Mouse (Mus musculus) adrenal gland (tissue): ENCODE data around the gene Cyp4f17.
"Not testable (repeated sequence)": the region's sequence is repeated elsewhere in the genome, so short reads cannot be mapped to it uniquely, and the experiment has no call there.

Experiments used
- intact Hi-C: fragments of 180-260 bp; cut with DNase I; formaldehyde crosslinking; loops from one replicate; pipeline ENCODE4 v1.15.1; 2025
- long read RNA-seq, 2 experiments: library from polyadenylated mRNA; unstranded; transcript quantifications; one replicate each; pipeline ENCODE4 v2.0.0; 2020; ENCODE audit warnings: borderline replicate concordance in 1 of 2; ENCODE audit not compliant: insufficient replicate concordance in 1 of 2

Cyp4f17 gene
- long read RNA-seq, experiment 1, partial matches to known transcripts, result 0 of 1 reads
- long read RNA-seq, experiment 1, other reads (novel, unspliced or antisense), result 1 of 1 reads
- long read RNA-seq, experiment 2, partial matches to known transcripts, result 0 of 1 reads
- long read RNA-seq, experiment 2, other reads (novel, unspliced or antisense), result 1 of 1 reads

GRCm38 (mm10) chr17:32505851-32506728, at the start of gene Cyp4f17:
Cyp4f17 (plus strand) TSS chr17:32506050.
- intact Hi-C loops, result no loop called here

GRCm38 (mm10) chr17:32468494-32468893, 37.4 kb upstream of the Cyp4f17 start:
- intact Hi-C loops, result no loop called here

- intact Hi-C loops, result no loop called here
These were observed 35.1 kb upstream of the Cyp4f17 start for GRCm38 (mm10) chr17:32470795-32471194.

DNA sequence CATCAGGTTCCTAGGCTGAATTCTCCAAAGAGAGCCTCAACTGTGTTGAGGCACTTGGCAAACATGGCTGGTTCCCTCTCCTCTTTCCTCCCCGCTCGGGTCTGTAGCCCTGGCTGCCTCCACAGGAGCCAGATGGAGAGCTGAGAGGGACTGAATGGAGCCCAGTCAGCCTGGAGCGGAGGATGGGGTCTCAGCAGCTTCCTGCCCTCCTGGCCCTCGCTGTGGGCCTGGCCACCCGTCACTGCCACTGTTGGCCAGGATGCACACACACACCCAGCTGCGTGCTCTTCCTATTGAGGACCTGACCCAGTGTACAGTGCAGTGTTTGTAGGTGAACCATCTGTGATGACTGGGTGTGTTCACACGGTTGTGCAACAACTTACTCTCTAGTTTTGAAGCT, 33.7 kb upstream of the Cyp4f17 start:
- intact Hi-C loops, result no loop called here

- intact Hi-C loops, result no loop called here
These were observed 30.8 kb upstream of the Cyp4f17 start for GRCm38 (mm10) chr17:32474954-32475560.

- intact Hi-C loops, result no loop called here
These were observed 28.6 kb upstream of the Cyp4f17 start for GRCm38 (mm10) chr17:32477204-32477603.

DNA sequence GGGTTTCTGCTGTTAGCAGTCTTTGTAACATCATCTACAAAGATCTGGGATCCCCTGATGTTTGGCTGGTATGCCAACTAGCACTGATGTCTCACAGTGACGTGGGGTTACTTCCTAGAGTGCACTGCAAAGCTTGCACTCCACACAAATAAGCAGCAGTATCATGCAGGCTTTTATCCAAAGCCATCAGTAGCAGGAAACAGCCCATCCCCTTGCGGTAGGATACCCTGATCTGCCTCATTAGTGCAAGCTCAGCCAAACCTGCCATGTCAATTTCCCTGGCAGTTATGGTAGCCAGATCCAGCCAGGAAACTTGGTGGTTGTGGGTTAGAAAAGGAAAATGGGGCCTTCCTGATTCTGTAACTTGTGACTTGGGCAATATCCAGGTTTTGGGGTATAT, 27.1 kb upstream of the Cyp4f17 start:
- intact Hi-C loops, result no loop called here

- intact Hi-C loops, result no loop called here
These were observed 26.0 kb upstream of the Cyp4f17 start for GRCm38 (mm10) chr17:32479554-32480506.

- intact Hi-C loops, result no loop called here
These were observed 24.1 kb upstream of the Cyp4f17 start for GRCm38 (mm10) chr17:32481766-32482165.

GRCm38 (mm10) chr17:32483200-32483599, 22.6 kb upstream of the Cyp4f17 start:
- intact Hi-C loops, result no loop called here

GRCm38 (mm10) chr17:32492349-32492980, 13.4 kb upstream of the Cyp4f17 start:
- intact Hi-C loops, result loop anchor here (5.0 kb wide), 3 partner anchors 55 to 145 kb away; partner anchors contain the start of gene Wiz

DNA sequence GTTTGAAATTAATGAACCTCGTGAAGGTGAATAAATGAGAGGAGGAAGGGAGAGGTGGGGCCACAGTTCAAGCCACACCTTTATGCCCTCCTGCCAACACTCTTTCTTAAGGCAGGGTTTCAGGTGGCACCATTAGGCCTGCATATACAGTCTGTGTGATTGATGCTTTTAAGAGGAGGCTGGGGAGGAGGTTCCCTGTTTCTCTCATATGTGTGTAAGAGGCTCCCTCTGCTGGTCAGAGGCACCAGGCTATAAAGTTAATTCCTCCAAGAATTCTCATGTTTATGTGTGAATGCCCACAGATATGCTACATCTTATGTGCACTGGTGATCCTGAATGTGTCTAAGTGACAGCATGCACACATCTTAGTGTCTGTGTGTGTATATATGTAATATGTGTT, 11.2 kb upstream of the Cyp4f17 start:
- intact Hi-C loops, result loop anchor here (5.0 kb wide), 3 partner anchors 57 to 147 kb away; partner anchors contain the start of gene Wiz

- intact Hi-C loops, result not testable (repeated sequence)
These were observed 5.3 kb upstream of the Cyp4f17 start for GRCm38 (mm10) chr17:32500511-32500910.

DNA sequence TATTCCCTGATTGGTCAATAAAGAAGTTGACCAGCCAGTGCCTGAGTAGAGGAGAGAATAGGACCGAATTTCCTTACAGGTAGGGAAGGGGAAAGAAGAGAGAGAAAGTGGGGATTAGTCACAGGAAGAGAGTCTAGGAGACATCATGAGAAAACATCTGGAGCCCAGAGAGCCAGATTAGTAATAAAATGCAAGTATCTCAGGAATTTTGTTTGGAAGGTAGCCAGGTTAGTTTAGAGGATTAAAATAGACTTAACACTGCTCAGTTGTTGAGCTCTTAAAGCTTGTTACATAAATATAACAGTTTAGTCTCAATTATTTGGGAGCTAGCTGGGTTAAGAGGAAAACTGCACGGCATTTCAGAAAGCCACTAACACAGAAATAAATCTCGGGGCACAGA, 4.8 kb upstream of the Cyp4f17 start:
- intact Hi-C loops, result no loop called here

- intact Hi-C loops, result no loop called here
These were observed 2.7 kb upstream of the Cyp4f17 start for GRCm38 (mm10) chr17:32503111-32503510.

DNA sequence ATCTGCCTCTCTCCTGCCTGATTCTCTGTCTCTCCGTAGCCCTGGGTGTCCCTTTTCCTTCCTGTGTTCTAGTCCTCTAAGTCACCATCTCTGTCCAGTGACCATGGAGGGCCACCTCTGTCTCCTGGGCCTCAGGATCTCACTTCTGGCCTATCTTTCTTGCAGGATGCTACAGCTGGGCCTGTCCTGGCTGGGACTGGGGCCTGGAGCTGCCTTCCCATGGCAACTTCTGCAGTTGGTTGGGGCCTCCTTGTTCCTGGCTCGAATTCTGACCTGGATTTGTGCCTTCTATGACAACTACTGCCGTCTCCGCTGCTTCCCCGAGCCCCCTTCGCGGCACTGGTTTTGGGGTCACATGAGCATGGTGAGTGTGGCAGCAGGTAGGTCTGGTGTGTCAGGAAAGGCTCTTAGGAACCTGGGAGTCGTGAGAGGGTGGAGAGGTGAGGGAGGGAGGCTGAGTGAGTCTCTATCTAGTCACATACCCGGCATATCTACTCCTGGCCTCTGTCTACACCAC, 937 bp downstream of the Cyp4f17 start:
- intact Hi-C loops, result no loop called here

GRCm38 (mm10) chr17:32516126-32516525, 10.3 kb downstream of the Cyp4f17 start:
- intact Hi-C loops, result no loop called here

DNA sequence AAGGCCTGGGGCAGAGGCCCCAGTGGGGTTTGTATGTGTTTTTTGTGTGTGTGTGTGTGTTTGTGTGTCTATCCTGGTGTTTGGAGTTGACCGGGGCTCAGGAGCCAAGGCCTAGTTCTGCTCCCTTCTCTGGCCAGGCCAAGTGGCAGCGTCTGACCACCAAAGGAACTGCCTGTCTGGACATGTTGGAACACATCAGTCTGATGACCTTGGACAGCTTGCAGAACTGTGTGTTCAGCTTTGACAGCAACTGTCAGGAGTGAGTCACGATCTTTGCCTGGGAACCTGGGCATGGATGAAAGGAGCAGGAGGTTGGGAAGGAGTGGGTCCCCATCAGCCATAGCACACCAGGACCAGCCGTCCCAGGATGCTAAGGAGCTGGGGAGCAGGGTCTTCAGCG, 16.1 kb downstream of the Cyp4f17 start:
- intact Hi-C loops, result no loop called here

- intact Hi-C loops, result no loop called here
These were observed 16.5 kb downstream of the Cyp4f17 start for GRCm38 (mm10) chr17:32522386-32522785.

DNA sequence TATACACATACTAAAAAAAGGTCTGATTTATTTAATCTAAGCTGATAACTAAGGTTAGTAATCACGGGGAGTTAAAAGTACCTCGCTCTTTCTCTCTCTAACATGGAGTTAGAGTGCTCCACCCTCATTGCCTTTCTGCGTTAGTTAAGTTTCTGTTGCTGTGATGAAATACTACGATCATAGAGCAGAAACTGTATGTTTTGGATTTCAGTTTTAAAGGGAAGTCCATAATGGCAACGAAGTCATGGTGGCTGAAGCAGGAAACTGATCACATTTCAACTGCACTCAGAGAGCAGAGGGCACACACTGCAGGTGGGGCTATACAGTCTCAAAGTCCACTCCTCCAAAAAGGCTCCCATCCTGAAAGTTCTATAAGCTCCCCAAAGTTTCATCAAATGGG, 17.0 kb downstream of the Cyp4f17 start:
- intact Hi-C loops, result no loop called here
